Mouse (Mus musculus) hindbrain, embryonic 10.5 days (tissue): ENCODE measurements at regions not wholly inside any gene's neighbourhood (a gene's known extent, or its start where the extent isn't known, plus 50 kb on each side); places are given as distances from the start of the nearest gene placed in this dataset.

Experiments used
- DNase-seq: peaks from one replicate; pipeline ENCODE4 v3.0.0-alpha.2; 2017; ENCODE audit warnings: low spot score
- H3K27ac ChIP-seq: fragments of 300-500 bp; sonication (generic); 2 replicates; pipeline ENCODE4 v1.5.1; 2016; ENCODE audit warnings: mild to moderate bottlenecking, moderate library complexity
- H3K27me3 ChIP-seq: fragments of 300-500 bp; sonication (generic); 2 replicates; pipeline ENCODE4 v1.6.1; 2016; ENCODE audit warnings: mild to moderate bottlenecking; ENCODE audit not compliant: poor library complexity, insufficient read depth, severe bottlenecking
- H3K36me3 ChIP-seq: fragments of 300-500 bp; sonication (generic); 2 replicates; pipeline ENCODE4 v1.6.1; 2016; ENCODE audit warnings: mild to moderate bottlenecking, moderate library complexity
- H3K4me1 ChIP-seq: fragments of 300-500 bp; sonication (generic); replicated peaks from 2 replicates; pipeline ENCODE4 v1.6.1; 2016; ENCODE audit warnings: mild to moderate bottlenecking
- H3K4me3 ChIP-seq: fragments of 300-500 bp; sonication (generic); 2 replicates; pipeline ENCODE4 v1.5.1; 2016; ENCODE audit warnings: mild to moderate bottlenecking, moderate library complexity
- H3K9me3 ChIP-seq: fragments of 300-500 bp; sonication (generic); 2 replicates; pipeline ENCODE4 v1.6.1; 2016; ENCODE audit warnings: mild to moderate bottlenecking, moderate library complexity
- WGBS: fragments of 180-500 bp; shearing (Covaris S2); methylation state at CpG from one replicate; pipeline ENCODE4 v1.1.7; 2016; 5-methylcytosine and 5-hydroxymethylcytosine counted together

GRCm38 (mm10) chr10:8973934-8974333 is 88.1 kb upstream of the Sash1 start:
- H3K9me3 ChIP-seq: no peaks in the 10 kb centered on the region
- H3K4me3 ChIP-seq: no peak overlapping the region
- no peak for DNase-seq
- WGBS: 62% methylated on average over 1 of the region's 1 CpGs
- H3K36me3 ChIP-seq: no peaks in the 10 kb centered on the region
- no peaks in the 10 kb centered on the region for H3K27me3 ChIP-seq
- H3K4me1 ChIP-seq: peaks cover 5% of the 10 kb centered on the region; the same call in 1 of the 2 replicates
- no peak overlapping the region for H3K27ac ChIP-seq

GRCm38 (mm10) chr10:8972789-8973551 is 87.1 kb upstream of the Sash1 start:
- no peak for DNase-seq
- Histone ChIP-seq H3K4me3 (no peak overlapping the region), H3K27ac (no peak overlapping the region), H3K36me3 (no peaks in the 10 kb centered on the region), H3K9me3 (no peaks in the 10 kb centered on the region), H3K27me3 (no peaks in the 10 kb centered on the region), H3K4me1 (peaks cover 14% of the 10 kb centered on the region)
- 77% methylated on average over 8 of the region's 8 CpGs for WGBS

GRCm38 (mm10) chr10:8970807-8971206 is 84.9 kb upstream of the Sash1 start:
- no peak for DNase-seq
- H3K27me3 ChIP-seq: no peaks in the 10 kb centered on the region

GRCm38 (mm10) chr10:8969586-8969985 is 83.7 kb upstream of the Sash1 start:
- DNase-seq: no peak

More at GRCm38 (mm10) chr10:8970807-8971206, 84.9 kb upstream of the Sash1 start:
- WGBS: 81% methylated on average over 3 of the region's 3 CpGs
- Histone ChIP-seq H3K9me3 (no peaks in the 10 kb centered on the region), H3K27ac (no peak overlapping the region), H3K36me3 (no peaks in the 10 kb centered on the region), H3K4me1 (peaks cover 15% of the 10 kb centered on the region), H3K4me3 (no peak overlapping the region)

GRCm38 (mm10) chr10:8969016-8969415 is 83.1 kb upstream of the Sash1 start:
- H3K36me3 ChIP-seq: no peaks in the 10 kb centered on the region
- no peak for DNase-seq
- 67% methylated on average over 5 of the region's 5 CpGs for WGBS
- peaks cover 15% of the 10 kb centered on the region for H3K4me1 ChIP-seq
- H3K9me3 ChIP-seq: no peaks in the 10 kb centered on the region
- no peaks in the 10 kb centered on the region for H3K27me3 ChIP-seq
- H3K4me3 ChIP-seq: no peak overlapping the region
- no peak overlapping the region for H3K27ac ChIP-seq

More at GRCm38 (mm10) chr10:8969586-8969985, 83.7 kb upstream of the Sash1 start:
- H3K27me3 ChIP-seq: no peaks in the 10 kb centered on the region
- H3K36me3 ChIP-seq: no peaks in the 10 kb centered on the region
- H3K4me3 ChIP-seq: no peak overlapping the region
- H3K4me1 ChIP-seq: peaks cover 15% of the 10 kb centered on the region
- no peak overlapping the region for H3K27ac ChIP-seq
- no peaks in the 10 kb centered on the region for H3K9me3 ChIP-seq

GRCm38 (mm10) chr10:8968276-8968923 is 82.5 kb upstream of the Sash1 start:
- H3K27me3 ChIP-seq: no peaks in the 10 kb centered on the region
- WGBS: 55% methylated on average over 8 of the region's 8 CpGs
- peak; percentile 42 for DNase-seq
- peak overlapping the region; percentile 19 for H3K27ac ChIP-seq
- no peaks in the 10 kb centered on the region for H3K9me3 ChIP-seq
- no peak overlapping the region for H3K4me3 ChIP-seq
- H3K4me1 ChIP-seq: peaks cover 15% of the 10 kb centered on the region
- H3K36me3 ChIP-seq: no peaks in the 10 kb centered on the region

- 78% methylated on average over 5 of the region's 5 CpGs for WGBS
- H3K36me3 ChIP-seq: no peaks in the 10 kb centered on the region
- H3K4me3 ChIP-seq: no peak overlapping the region
- peaks cover under 1% of the 10 kb centered on the region; the same call in 1 of the 2 replicates for H3K4me1 ChIP-seq
- DNase-seq: no peak
- no peaks in the 10 kb centered on the region for H3K27me3 ChIP-seq
- no peaks in the 10 kb centered on the region for H3K9me3 ChIP-seq
- no peak overlapping the region for H3K27ac ChIP-seq
Measured at GRCm38 (mm10) chr10:8962921-8963320, 77.1 kb upstream of the Sash1 start.

- Histone ChIP-seq H3K9me3 (no peaks in the 10 kb centered on the region), H3K27me3 (no peaks in the 10 kb centered on the region), H3K27ac (no peak overlapping the region), H3K4me1 (peaks cover under 1% of the 10 kb centered on the region; the same call in 1 of the 2 replicates), H3K36me3 (no peaks in the 10 kb centered on the region), H3K4me3 (no peak overlapping the region)
- 79% methylated on average over 10 of the region's 10 CpGs for WGBS
- no peak for DNase-seq
Measured at GRCm38 (mm10) chr10:8960964-8961675, 75.2 kb upstream of the Sash1 start.

GRCm38 (mm10) chr10:8960275-8960960 is 74.5 kb upstream of the Sash1 start:
- no peak overlapping the region for H3K4me3 ChIP-seq
- no peaks in the 10 kb centered on the region for H3K27me3 ChIP-seq
- WGBS: 79% methylated on average over 9 of the region's 9 CpGs
- H3K9me3 ChIP-seq: no peaks in the 10 kb centered on the region
- H3K4me1 ChIP-seq: peaks cover 7% of the 10 kb centered on the region
- H3K27ac ChIP-seq: peak overlapping the region; percentile 24; the same call in 1 of the 2 replicates
- DNase-seq: no peak
- no peaks in the 10 kb centered on the region for H3K36me3 ChIP-seq

GRCm38 (mm10) chr10:8955499-8956211 is 69.8 kb upstream of the Sash1 start:
- Histone ChIP-seq H3K27ac (no peak overlapping the region), H3K4me1 (peaks cover 9% of the 10 kb centered on the region), H3K4me3 (no peak overlapping the region), H3K27me3 (no peaks in the 10 kb centered on the region), H3K36me3 (no peaks in the 10 kb centered on the region), H3K9me3 (no peaks in the 10 kb centered on the region)
- 63% methylated on average over 6 of the region's 6 CpGs for WGBS
- DNase-seq: no peak

GRCm38 (mm10) chr10:8954003-8954402 is 68.1 kb upstream of the Sash1 start:
- DNase-seq: no peak
- Histone ChIP-seq H3K36me3 (no peaks in the 10 kb centered on the region), H3K4me1 (peaks cover 9% of the 10 kb centered on the region), H3K4me3 (no peak overlapping the region), H3K27ac (no peak overlapping the region), H3K27me3 (no peaks in the 10 kb centered on the region), H3K9me3 (no peaks in the 10 kb centered on the region)
- WGBS: 87% methylated on average over 4 of the region's 4 CpGs

- no peak for DNase-seq
- WGBS: 81% methylated on average over 5 of the region's 5 CpGs
Measured at GRCm38 (mm10) chr10:8952922-8953321, 67.1 kb upstream of the Sash1 start.

More at GRCm38 (mm10) chr10:8952922-8953321, 67.1 kb upstream of the Sash1 start:
- Histone ChIP-seq H3K9me3 (no peaks in the 10 kb centered on the region), H3K27ac (no peak overlapping the region), H3K27me3 (no peaks in the 10 kb centered on the region), H3K36me3 (no peaks in the 10 kb centered on the region), H3K4me3 (no peak overlapping the region), H3K4me1 (peaks cover 9% of the 10 kb centered on the region)
